Mouse (Mus musculus) ovary, postnatal 10 days (tissue): ENCODE data around the gene Btbd1.
"Not testable (repeated sequence)": the region's sequence is repeated elsewhere in the genome, so short reads cannot be mapped to it uniquely, and the experiment has no call there.

Experiments
- DNase-seq: peaks from one replicate; pipeline ENCODE4 v3.0.0; 2022; ENCODE audit warnings: low spot score

Btbd1 gene

GRCm38 (mm10) chr7:81849633-81850032 is 20.4 kb upstream of the Btbd1 start:
- DNase-seq = no peak

- DNase-seq = no peak
Observed at GRCm38 (mm10) chr7:81849214-81849613, 20.0 kb upstream of the Btbd1 start.

GRCm38 (mm10) chr7:81847777-81848176 is 18.5 kb upstream of the Btbd1 start:
- DNase-seq = no peak

- DNase-seq = no peak
Observed at GRCm38 (mm10) chr7:81847010-81847409, 17.8 kb upstream of the Btbd1 start.

- no peak for DNase-seq
Observed at GRCm38 (mm10) chr7:81846008-81846407, 16.8 kb upstream of the Btbd1 start.

- no peak for DNase-seq
Observed at GRCm38 (mm10) chr7:81845313-81845712, 16.1 kb upstream of the Btbd1 start.

GRCm38 (mm10) chr7:81844801-81845200 is 15.6 kb upstream of the Btbd1 start:
- no peak for DNase-seq

GRCm38 (mm10) chr7:81843903-81844302 is 14.7 kb upstream of the Btbd1 start:
- no peak for DNase-seq

- no peak for DNase-seq
Observed at GRCm38 (mm10) chr7:81842998-81843397, 13.8 kb upstream of the Btbd1 start.

- no peak for DNase-seq
Observed at GRCm38 (mm10) chr7:81842141-81842540, 12.9 kb upstream of the Btbd1 start.

GRCm38 (mm10) chr7:81841439-81841838 is 12.2 kb upstream of the Btbd1 start:
- DNase-seq = no peak

- no peak for DNase-seq
Observed at GRCm38 (mm10) chr7:81840661-81841181, 11.5 kb upstream of the Btbd1 start.

- no peak for DNase-seq
Observed at GRCm38 (mm10) chr7:81839746-81840145, 10.5 kb upstream of the Btbd1 start.

- not testable (repeated sequence) for DNase-seq
Observed at GRCm38 (mm10) chr7:81837771-81838170, 8.5 kb upstream of the Btbd1 start.

GRCm38 (mm10) chr7:81835430-81835829 is 6.2 kb upstream of the Btbd1 start:
- DNase-seq = no peak

GRCm38 (mm10) chr7:81834847-81835246 is 5.6 kb upstream of the Btbd1 start:
- DNase-seq = no peak

- DNase-seq = peak; percentile 39
Observed at GRCm38 (mm10) chr7:81828681-81829378, 401 bp downstream of the Btbd1 start.

GRCm38 (mm10) chr7:81827806-81828667 is 1.2 kb downstream of the Btbd1 start:
- no peak for DNase-seq

GRCm38 (mm10) chr7:81825381-81825780 is 3.9 kb downstream of the Btbd1 start:
- DNase-seq = no peak

GRCm38 (mm10) chr7:81824906-81825305 is 4.3 kb downstream of the Btbd1 start:
- no peak for DNase-seq

- DNase-seq = no peak
Observed at GRCm38 (mm10) chr7:81806067-81806466, 23.2 kb downstream of the Btbd1 start.

GRCm38 (mm10) chr7:81789095-81789757 is 40.0 kb downstream of the Btbd1 start, which contains the start of gene 3110040N11Rik:
Gene 3110040N11Rik, minus strand, starts transcription at chr7:81789478.
- DNase-seq = peak; percentile 65
